Mouse (Mus musculus) neural tube, embryonic 12.5 days (tissue): Measurements from ENCODE around the gene Cplx3. TPM values are rescaled to one million over a fixed set of nuclear protein-coding genes. Genes with fewer than 3 reads are reported as not detected.

Source experiments
- polyA plus RNA-seq: library from polyadenylated mRNA; unstranded; fragments of >200 nt; fragmentation: Nextera tagmentation; extraction: Ambion mirVana; gene quantifications from 2 replicates; pipeline ENCODE4 v1.2.1, GENCODE M21; 2016

The Cplx3 gene
- polyA plus RNA-seq, 1 experiment from 2014 or later = not detected

Other genes with a start within 250 kb of the Cplx3 start
- gene Ppcdc, start 166.2 kb downstream of the Cplx3 start, polyA plus RNA-seq = 21.8 and 24.3 TPM in 2 replicates
- gene Scamp5, start 138.2 kb downstream of the Cplx3 start, polyA plus RNA-seq = 40.6 and 43.0 TPM in 2 replicates
- gene Rpp25, start 102.3 kb downstream of the Cplx3 start, polyA plus RNA-seq = 12.4 and 13.3 TPM in 2 replicates
- 770 and 826 TPM in 2 replicates for gene Cox5a, start 85.0 kb downstream of the Cplx3 start, polyA plus RNA-seq
- 19.6 and 20.2 TPM in 2 replicates for gene Fam219b, start 68.8 kb downstream of the Cplx3 start, polyA plus RNA-seq
- 68.0 and 68.2 TPM in 2 replicates for gene Mpi, start 53.5 kb downstream of the Cplx3 start, polyA plus RNA-seq
- 56.2 and 62.3 TPM in 2 replicates for gene Scamp2, start 45.3 kb downstream of the Cplx3 start, polyA plus RNA-seq
- 20.7 and 22.9 TPM in 2 replicates for gene Ulk3, start 16.8 kb downstream of the Cplx3 start, polyA plus RNA-seq
- gene Lman1l, start 14.5 kb upstream of the Cplx3 start, polyA plus RNA-seq = not detected in 2 replicates
- 40.3 and 41.7 TPM in 2 replicates for gene Csk, start 47.4 kb upstream of the Cplx3 start, polyA plus RNA-seq
- gene Cyp1a2, start 77.4 kb upstream of the Cplx3 start, polyA plus RNA-seq = not detected in 2 replicates
- not detected in 2 replicates for gene Cyp1a1, start 81.6 kb upstream of the Cplx3 start, polyA plus RNA-seq
- gene Edc3, start 102.3 kb upstream of the Cplx3 start, polyA plus RNA-seq = 38.4 and 41.0 TPM in 2 replicates
- 80.9 and 84.9 TPM in 2 replicates for gene Clk3, start 159.6 kb upstream of the Cplx3 start, polyA plus RNA-seq
- gene Arid3b, start 230.5 kb upstream of the Cplx3 start, polyA plus RNA-seq = 19.5 and 21.0 TPM in 2 replicates